18 mouse cellular contexts compared by ENCODE assay signal in genomic region chr2:157873691-157874090, GRCm38 (mm10). TPM values are rescaled to one million over a fixed set of nuclear protein-coding genes. Genes with fewer than 3 reads are reported as not detected.
A peak's percentile ranks its signal among the peaks of the same experiment; 100 is the strongest.
DNase-seq lines count a peak whose midpoint lies in the region; ATAC-seq and TF ChIP-seq lines count a peak whose summit lies in the region.
"Had no signal": no experiment of that assay in that cellular context is flagged by ENCODE, and none has a peak within 500 bp of the region (broad histone marks: within the 10 kb centered on the region; RNA-seq: fewer than 3 reads in every experiment).

No protein-coding gene starts in this region.

- H3K36me3 ChIP-seq in heart, embryonic 10.5 days = peaks cover 18% of the 10 kb centered on the region
- no peaks in the 10 kb centered on the region for H3K36me3 ChIP-seq in liver, adult 2 months (ENCODE audit: control insufficient read depth, insufficient read depth, low read length)
- peaks cover 10% of the 10 kb centered on the region; the same call in 1 of the 2 replicates for H3K36me3 ChIP-seq in liver, embryonic 12.5 days
- H3K36me3 ChIP-seq: heart, embryonic 15.5 days had no signal

- DNase-seq in heart, adult 11 months = peak; percentile 92
- no peak for DNase-seq in heart, embryonic 10.5 days (ENCODE audit: low spot score)
- DNase-seq in liver, adult 2 months (ENCODE audit: extremely low read depth, low read depth, low spot score) = peak; percentile 70
- peak; percentile 42 to 69 for DNase-seq in gastrocnemius, adult 8-10 months (ENCODE audit: low spot score in 2 of 2)
- DNase-seq in embryo, embryonic 11 days = no peak
- no peak for DNase-seq in spleen, postnatal 10 days (ENCODE audit: low spot score in 2 of 2)
- DNase-seq: lung, postnatal 14 days had no signal

- H3K9me3 ChIP-seq in heart, embryonic 10.5 days = no peaks in the 10 kb centered on the region
- no peaks in the 10 kb centered on the region for H3K9me3 ChIP-seq in liver, embryonic 12.5 days (replicated peaks)
- H3K9me3 ChIP-seq: heart, embryonic 15.5 days; hindbrain, embryonic 13.5 days; limb, embryonic 12.5 days; megakaryocyte, embryonic 14.5 days had no signal

- no peak for TF ChIP-seq CTCF in liver, adult 2 months (IDR thresholded peaks at IDR 0.05; ENCODE audit: low read depth, low read length)

- no peak for ATAC-seq in liver, embryonic 12.5 days
- ATAC-seq: intestine, embryonic 16.5 days had no signal

- no peak overlapping the region for H3K4me2 ChIP-seq in liver, embryonic 12.5 days
- H3K4me2 ChIP-seq: heart, embryonic 15.5 days; hindbrain, embryonic 13.5 days; limb, embryonic 12.5 days had no signal

- H3K4me3 ChIP-seq in heart, embryonic 10.5 days = no peak overlapping the region
- no peak overlapping the region for H3K4me3 ChIP-seq in liver, adult 2 months (ENCODE audit: insufficient read depth, low read depth, low read length)
- H3K4me3 ChIP-seq in liver, embryonic 12.5 days = no peak overlapping the region
- H3K4me3 ChIP-seq: erythroblast, embryonic 14.5 days; heart, embryonic 15.5 days; hindbrain, embryonic 13.5 days; limb, embryonic 12.5 days; megakaryocyte, embryonic 14.5 days had no signal

- peaks cover 8% of the 10 kb centered on the region for H3K4me1 ChIP-seq in heart, embryonic 10.5 days
- peaks cover 14% of the 10 kb centered on the region for H3K4me1 ChIP-seq in liver, adult 2 months (ENCODE audit: control insufficient read depth, insufficient read depth, low read length)
- H3K4me1 ChIP-seq in liver, embryonic 12.5 days = no peaks in the 10 kb centered on the region
- H3K4me1 ChIP-seq: heart, embryonic 15.5 days had no signal

- H3K27me3 ChIP-seq in heart, embryonic 10.5 days (ENCODE audit: insufficient read depth, poor library complexity, severe bottlenecking) = peaks cover 29% of the 10 kb centered on the region
- H3K27me3 ChIP-seq in liver, adult 2 months (ENCODE audit: control insufficient read depth, insufficient read depth, low read length) = no peaks in the 10 kb centered on the region
- no peaks in the 10 kb centered on the region for H3K27me3 ChIP-seq in liver, embryonic 12.5 days (replicated peaks)
- H3K27me3 ChIP-seq: heart, embryonic 15.5 days; hindbrain, embryonic 13.5 days; limb, embryonic 12.5 days; megakaryocyte, embryonic 14.5 days had no signal

- 59% methylated on average over 1 of the region's 1 CpGs for WGBS in heart, embryonic 10.5 days
- 19% methylated on average over 1 of the region's 1 CpGs for WGBS in liver, adult 2 months
- 76% methylated on average over 1 of the region's 1 CpGs for WGBS in liver, embryonic 12.5 days (ENCODE audit: insufficient replicate concordance)

- no peak overlapping the region for H3K9ac ChIP-seq in liver, adult 2 months (ENCODE audit: low read depth, low read length)
- H3K9ac ChIP-seq in liver, embryonic 12.5 days = no peak overlapping the region
- H3K9ac ChIP-seq: heart, embryonic 15.5 days; hindbrain, embryonic 13.5 days; limb, embryonic 12.5 days had no signal

- no peak for TF ChIP-seq POLR2A in liver, adult 2 months (IDR thresholded peaks at IDR 0.05; ENCODE audit: extremely low read depth, insufficient read depth, low read length)

- H3K27ac ChIP-seq in heart, embryonic 10.5 days = no peak overlapping the region
- no peak overlapping the region for H3K27ac ChIP-seq in liver, adult 2 months (replicated peaks; ENCODE audit: insufficient read depth, low read depth, low read length)
- no peak overlapping the region for H3K27ac ChIP-seq in liver, embryonic 12.5 days
- H3K27ac ChIP-seq: heart, embryonic 15.5 days; kidney, postnatal 0 days; limb, embryonic 12.5 days had no signal

- H3K79me2 ChIP-seq in liver, adult 2 months (ENCODE audit: control insufficient read depth, insufficient read depth, low read length) = no peaks in the 10 kb centered on the region

RNA-seq across cellular contexts. Expression of gene Vstm2l, which starts 40.8 kb away (rescaled TPM):
- polyA plus RNA-seq in heart, embryonic 10.5 days (2016; fragmentation: Nextera tagmentation; extraction: Ambion mirVana) = 0.09 TPM in 1 of 2 replicates, not detected in the other
- not detected in 2 replicates for total RNA-seq in liver, adult 2 months (2014; rRNA removed)
- polyA plus RNA-seq in liver, adult 2 months (2012; rRNA removed) = not detected in 2 replicates
- polyA plus RNA-seq in liver, embryonic 12.5 days (2016; fragmentation: Nextera tagmentation; extraction: Ambion mirVana) = not detected in 2 replicates
- total RNA-seq in gastrocnemius, adult 8-10 months (2022) = not detected
- polyA plus RNA-seq: erythroblast, embryonic 14.5 days; gonadal fat pad, adult 2 months; heart, embryonic 15.5 days; liver, embryonic 16.5 days; spleen, adult 2 months had no signal

Comparison
In these comparisons a context has a peak if more than half of its experiments do, and no peak if none do; other contexts are left out.
1. DNase-seq: peak in heart, adult 11 months (single experiment), liver, adult 2 months (single experiment) and gastrocnemius, adult 8-10 months (2 of 2); none in heart, embryonic 10.5 days (single experiment), embryo, embryonic 11 days (single experiment) and spleen, postnatal 10 days (0 of 2).